Mouse (Mus musculus): ENCODE measurements around the gene Btbd35f8.
"Not testable (repeated sequence)": the region's sequence is repeated elsewhere in the genome, so short reads cannot be mapped to it uniquely, and the experiment has no call there.

The Btbd35f8 gene

DNA sequence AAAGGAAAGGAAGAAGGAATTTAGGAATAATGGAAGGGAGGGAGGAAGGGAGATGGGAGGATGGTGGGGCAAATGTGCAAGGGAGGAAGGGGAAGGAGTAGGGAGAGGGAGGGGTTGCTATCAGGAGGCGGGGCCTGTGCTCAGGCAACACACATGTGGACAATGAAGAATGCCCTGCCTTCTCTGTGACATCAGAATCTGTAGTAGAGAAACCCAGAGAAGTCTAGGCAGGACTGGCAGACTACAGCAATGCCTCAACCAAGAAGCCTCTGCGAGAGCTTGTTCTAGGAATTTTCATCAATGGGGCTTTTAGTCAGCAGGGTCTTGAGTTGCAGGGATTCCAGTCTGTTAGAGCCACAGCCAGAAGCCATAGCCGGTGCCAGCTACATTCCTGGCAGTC, at the start of gene Btbd35f8:
Btbd35f8 (plus strand) TSS at position 301 of the 400 bp plus-strand sequence.
- not testable (repeated sequence) for DNase-seq (ENCODE audit: low read depth)

Measured in NIH3T3 (cell line).